Mouse (Mus musculus) hindbrain, embryonic 16.5 days (tissue): ENCODE results near the gene Schip1. TPM values are rescaled to one million over a fixed set of nuclear protein-coding genes. Genes with fewer than 3 reads are reported as not detected.

Experiments
- ATAC-seq: fragments of 200-750 bp; cut with Nextera tagmentation; 2 replicates; pipeline ENCODE4 v1.8.0; 2017; ENCODE audit warnings: moderate TSS enrichment, moderate library complexity
- H3K27ac ChIP-seq: fragments of 300-500 bp; sonication (generic); 2 replicates; pipeline ENCODE4 v1.5.1; 2014; ENCODE audit warnings: low read depth, mild to moderate bottlenecking, control low read depth, low read length, moderate library complexity
- H3K27me3 ChIP-seq: fragments of 300-500 bp; sonication (generic); replicated peaks from 2 replicates; pipeline ENCODE4 v1.6.1; 2014; ENCODE audit warnings: low read length; ENCODE audit not compliant: control insufficient read depth, insufficient read depth
- H3K36me3 ChIP-seq: fragments of 300-500 bp; sonication (generic); 2 replicates; pipeline ENCODE4 v1.6.1; 2014; ENCODE audit warnings: mild to moderate bottlenecking, low read length, moderate library complexity, mixed read lengths; ENCODE audit not compliant: control insufficient read depth, insufficient read depth
- H3K4me1 ChIP-seq: fragments of 300-500 bp; sonication (generic); 2 replicates; pipeline ENCODE4 v1.6.1; 2014; ENCODE audit warnings: low read depth, low read length; ENCODE audit not compliant: control insufficient read depth, insufficient read depth
- H3K4me2 ChIP-seq: fragments of 300-500 bp; sonication (generic); 2 replicates; pipeline ENCODE4 v1.6.1; 2014; ENCODE audit warnings: mild to moderate bottlenecking, low read length, control low read depth, moderate library complexity
- H3K4me3 ChIP-seq: fragments of 300-500 bp; sonication (generic); 2 replicates; pipeline ENCODE4 v1.5.1; 2014; ENCODE audit warnings: mild to moderate bottlenecking, low read length, control low read depth, moderate library complexity
- H3K9ac ChIP-seq: fragments of 300-500 bp; sonication (generic); 2 replicates; pipeline ENCODE4 v1.6.1; 2014; ENCODE audit warnings: low read depth, mild to moderate bottlenecking, control low read depth, low read length, moderate library complexity
- H3K9me3 ChIP-seq: fragments of 300-500 bp; sonication (generic); 2 replicates; pipeline ENCODE4 v1.6.1; 2014; ENCODE audit warnings: mild to moderate bottlenecking, low read length, moderate library complexity; ENCODE audit not compliant: control insufficient read depth
- WGBS: fragments of 180-500 bp; shearing (Covaris S2); extraction: QIAGEN DNeasy Blood & Tissue Kit; methylation state at CpG from one replicate; pipeline ENCODE4 v1.1.7; 2014; 5-methylcytosine and 5-hydroxymethylcytosine counted together
- polyA plus RNA-seq: library from polyadenylated mRNA; unstranded; fragments of >200 nt; fragmentation: Nextera tagmentation; extraction: Ambion mirVana; gene quantifications from 2 replicates; pipeline ENCODE4 v1.2.1, GENCODE M21; 2015

Gene Schip1
- polyA plus RNA-seq, 1 experiment from 2014 or later = 157 TPM

DNA sequence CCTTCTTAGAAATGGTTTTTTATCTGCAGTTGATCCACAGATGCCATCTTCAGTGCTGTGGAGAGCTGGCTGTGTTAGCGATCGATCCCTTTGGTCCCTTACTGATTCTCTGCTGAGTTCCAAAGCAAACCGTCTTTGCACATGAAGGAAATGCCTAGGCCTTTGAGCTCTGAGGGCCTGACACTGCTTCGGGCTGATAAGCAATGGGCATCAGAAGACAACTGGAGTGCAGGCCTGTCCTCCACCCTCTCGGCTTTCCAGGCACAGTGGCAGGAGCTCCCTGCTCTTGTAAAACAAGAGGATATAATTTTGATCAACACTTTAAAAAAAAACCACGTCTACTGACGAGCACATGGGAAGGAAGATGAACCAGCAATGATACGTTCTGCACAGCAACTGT lies 477.1 kb downstream of the Schip1 start:
- Histone ChIP-seq H3K9ac (no peak overlapping the region), H3K4me2 (no peak overlapping the region), H3K4me1 (peaks cover 14% of the 10 kb centered on the region), H3K27me3 (no peaks in the 10 kb centered on the region), H3K27ac (no peak overlapping the region), H3K4me3 (no peak overlapping the region), H3K9me3 (peaks cover 2% of the 10 kb centered on the region; the same call in 1 of the 2 replicates), H3K36me3 (no peaks in the 10 kb centered on the region)
- 91% methylated on average over 8 of the region's 8 CpGs for WGBS
- no peak for ATAC-seq

DNA sequence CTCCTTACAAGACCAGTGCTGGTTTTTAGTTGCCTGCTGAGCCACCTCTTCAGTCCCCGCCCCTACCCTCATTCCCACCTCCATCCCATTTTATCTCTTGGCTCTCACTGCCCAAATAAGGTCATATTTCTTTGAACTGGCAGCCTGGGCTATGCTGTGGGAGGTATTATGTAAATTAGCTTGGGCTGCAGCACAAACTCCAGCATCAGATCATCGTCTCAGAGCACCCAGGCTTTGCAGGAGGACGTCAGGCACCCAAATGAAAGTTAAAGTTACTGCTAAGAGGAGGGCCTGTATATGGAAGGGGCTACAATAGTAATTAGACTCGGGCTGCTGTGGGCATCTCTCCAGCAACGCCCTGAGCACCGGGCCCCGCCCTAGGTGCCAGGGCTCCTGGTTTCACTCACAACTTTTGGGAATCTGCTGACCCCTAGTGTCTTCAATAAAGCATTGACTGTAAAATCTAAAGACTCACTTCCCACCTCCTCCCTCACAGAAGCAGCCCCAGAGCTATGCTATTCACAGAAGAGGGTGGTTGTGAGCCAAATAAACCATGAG lies 478.4 kb downstream of the Schip1 start:
- peak; percentile 85 for ATAC-seq
- no peaks in the 10 kb centered on the region for H3K27me3 ChIP-seq
- WGBS = 4% methylated on average over 7 of the region's 7 CpGs
- no peak overlapping the region for H3K27ac ChIP-seq
- peak overlapping the region; percentile 54 for H3K4me2 ChIP-seq
- no peaks in the 10 kb centered on the region for H3K36me3 ChIP-seq
- no peaks in the 10 kb centered on the region for H3K9me3 ChIP-seq
- H3K9ac ChIP-seq = peak overlapping the region; percentile 15
- peak overlapping the region; percentile 35 for H3K4me3 ChIP-seq
- H3K4me1 ChIP-seq = peaks cover 14% of the 10 kb centered on the region

DNA sequence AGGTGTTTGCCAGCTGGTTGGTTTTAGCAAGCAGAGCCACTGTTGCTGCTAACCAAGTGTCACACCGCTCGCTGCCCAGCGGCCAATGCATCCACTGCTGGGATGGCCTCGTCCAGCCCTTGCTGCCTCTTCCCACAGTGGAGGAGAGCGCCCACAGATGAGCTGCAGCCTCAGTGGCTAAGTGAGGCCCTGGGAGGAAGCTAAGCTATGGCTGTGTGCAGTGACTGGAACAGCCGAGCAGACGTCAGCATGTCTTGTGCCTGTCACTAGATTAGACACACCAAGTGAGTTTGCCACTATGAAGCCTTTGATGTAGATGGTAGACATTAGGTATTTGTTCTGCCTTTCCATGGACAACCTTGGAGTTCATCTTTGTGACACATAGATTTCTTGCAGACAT lies 480.2 kb downstream of the Schip1 start:
- 45% methylated on average over 7 of the region's 7 CpGs for whole genome bisulfite sequencing
- Histone ChIP-seq H3K9me3 (no peaks in the 10 kb centered on the region), H3K4me3 (no peak overlapping the region), H3K36me3 (no peaks in the 10 kb centered on the region), H3K9ac (no peak overlapping the region), H3K4me1 (peaks cover 14% of the 10 kb centered on the region), H3K4me2 (no peak overlapping the region), H3K27ac (no peak overlapping the region), H3K27me3 (no peaks in the 10 kb centered on the region)
- ATAC-seq = peak; percentile 44

DNA sequence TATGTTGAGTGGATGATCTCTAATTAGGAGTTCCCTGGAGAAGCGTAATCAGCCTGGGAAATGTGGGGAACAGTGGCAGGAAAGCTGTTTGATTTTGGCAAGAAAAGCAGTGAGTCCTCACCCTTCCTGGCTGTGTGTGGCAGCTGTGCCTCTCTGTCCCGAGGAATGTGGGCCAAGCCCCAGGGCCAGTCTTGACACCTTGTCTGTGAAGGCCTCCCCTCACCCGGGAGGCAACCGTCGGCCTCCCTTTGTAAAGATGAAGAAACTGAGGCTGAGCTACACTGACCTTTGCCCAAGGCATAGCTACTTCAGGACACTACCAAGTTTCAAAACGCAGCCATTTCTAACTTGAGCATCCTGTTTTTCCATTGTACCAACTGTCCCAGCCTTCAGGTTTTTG lies 481.3 kb downstream of the Schip1 start:
- Histone ChIP-seq H3K9ac (no peak overlapping the region), H3K27me3 (no peaks in the 10 kb centered on the region), H3K4me3 (no peak overlapping the region), H3K27ac (no peak overlapping the region), H3K9me3 (no peaks in the 10 kb centered on the region), H3K4me1 (peaks cover 14% of the 10 kb centered on the region), H3K4me2 (no peak overlapping the region), H3K36me3 (no peaks in the 10 kb centered on the region)
- WGBS = 42% methylated on average over 6 of the region's 6 CpGs
- ATAC-seq = no peak

DNA sequence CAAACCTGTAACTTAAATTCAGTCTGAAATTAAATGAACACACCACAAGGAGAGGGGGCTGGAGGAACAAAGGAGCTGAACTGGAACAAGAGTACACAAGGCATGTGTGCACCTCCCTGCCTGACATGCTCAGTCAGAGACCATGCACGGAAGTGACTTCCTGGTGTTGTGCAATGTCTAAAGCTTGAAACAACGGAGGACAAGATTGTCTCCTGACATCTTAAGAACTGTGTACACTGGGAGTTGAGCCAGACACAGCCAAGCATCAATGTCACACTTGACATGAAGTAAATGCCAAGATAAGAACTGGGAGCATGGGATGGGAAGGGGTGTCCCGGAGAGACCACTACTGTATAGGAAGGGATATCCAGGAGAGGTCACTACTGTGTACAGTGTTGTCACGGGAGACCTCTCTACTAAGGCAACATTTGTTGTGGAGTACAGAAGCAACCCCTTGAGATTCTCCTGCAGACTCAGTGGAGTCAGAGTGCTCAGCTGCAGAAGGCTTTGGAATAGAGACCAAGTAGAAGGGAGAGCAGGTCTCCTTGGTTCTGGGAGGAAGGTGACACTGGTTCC lies 490.6 kb downstream of the Schip1 start:
- Histone ChIP-seq H3K4me2 (no peak overlapping the region), H3K27ac (no peak overlapping the region), H3K4me1 (no peaks in the 10 kb centered on the region), H3K36me3 (no peaks in the 10 kb centered on the region), H3K4me3 (no peak overlapping the region), H3K9ac (no peak overlapping the region), H3K27me3 (no peaks in the 10 kb centered on the region), H3K9me3 (no peaks in the 10 kb centered on the region)
- ATAC-seq = no peak
- 64% methylated on average over 4 of the region's 4 CpGs for WGBS

DNA sequence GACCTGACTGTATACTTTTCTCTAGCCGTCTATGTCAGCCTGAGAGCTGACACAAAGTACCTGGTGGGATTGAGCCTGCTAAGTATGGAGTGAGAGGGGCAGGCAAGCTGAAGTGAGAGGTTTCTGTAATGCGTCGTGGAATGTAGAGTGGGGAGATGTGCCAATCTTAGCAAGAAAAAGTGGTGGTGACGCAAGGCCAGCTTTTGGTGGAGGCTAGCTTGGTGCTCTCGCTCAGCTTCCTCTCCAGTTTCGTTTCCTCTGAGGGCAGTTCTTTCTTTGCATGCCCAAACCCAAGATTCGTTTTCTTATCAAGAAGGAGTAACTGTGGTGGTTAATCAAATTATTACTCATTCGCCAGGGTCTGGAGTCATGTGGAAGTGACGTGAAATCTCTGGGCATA lies 492.3 kb downstream of the Schip1 start:
- 94% methylated on average over 9 of the region's 9 CpGs for WGBS

DNA sequence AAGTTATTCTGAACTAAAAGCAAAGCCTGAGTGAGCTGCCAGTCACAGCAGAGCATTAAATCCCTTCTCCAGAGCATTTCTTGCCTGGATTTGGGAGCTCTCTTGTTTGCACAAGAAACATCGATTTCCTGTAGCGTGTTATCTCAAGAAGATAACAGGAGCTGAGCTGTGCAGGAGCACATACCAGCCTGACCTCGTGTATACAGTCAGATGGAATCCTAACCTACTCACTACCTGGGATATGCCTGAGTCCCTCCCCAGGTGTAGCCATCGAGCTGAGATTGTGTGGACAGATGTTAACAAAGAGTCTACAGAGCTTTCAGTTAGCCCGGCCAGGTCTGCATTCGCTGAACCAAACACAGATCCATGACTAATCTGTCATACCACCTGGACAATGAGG lies 494.1 kb downstream of the Schip1 start:
- Histone ChIP-seq H3K4me3 (no peak overlapping the region), H3K4me1 (no peaks in the 10 kb centered on the region; the same call in 1 of the 2 replicates), H3K27ac (no peak overlapping the region), H3K9ac (no peak overlapping the region), H3K36me3 (no peaks in the 10 kb centered on the region), H3K4me2 (no peak overlapping the region), H3K9me3 (no peaks in the 10 kb centered on the region), H3K27me3 (no peaks in the 10 kb centered on the region)
- 82% methylated on average over 6 of the region's 6 CpGs for WGBS
- no peak for ATAC-seq

More for the DNA sequence above, 492.3 kb downstream of the Schip1 start:
- Histone ChIP-seq H3K27ac (no peak overlapping the region), H3K9ac (no peak overlapping the region), H3K9me3 (no peaks in the 10 kb centered on the region), H3K27me3 (no peaks in the 10 kb centered on the region), H3K4me1 (no peaks in the 10 kb centered on the region), H3K4me2 (no peak overlapping the region), H3K36me3 (no peaks in the 10 kb centered on the region), H3K4me3 (no peak overlapping the region)
- no peak for ATAC-seq

DNA sequence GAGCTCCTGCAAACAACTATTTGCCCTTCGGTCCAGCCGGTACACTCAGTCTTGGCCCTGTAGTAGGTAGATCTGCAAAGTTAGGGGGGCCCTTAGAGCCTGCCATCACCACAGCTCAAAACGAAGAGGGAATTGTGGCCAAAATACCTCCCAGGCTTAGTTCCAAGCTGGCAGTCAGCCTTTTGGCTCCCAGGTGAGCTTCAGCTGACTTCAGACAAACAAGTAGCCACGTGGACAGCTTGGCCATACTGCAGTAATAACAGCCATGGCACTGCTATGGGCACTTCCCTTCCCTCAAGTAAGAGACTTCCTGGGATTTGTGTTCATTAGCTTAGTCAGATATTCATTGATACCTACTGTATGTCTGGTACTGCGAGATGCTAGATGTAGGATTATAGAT lies 495.5 kb downstream of the Schip1 start:
- H3K4me1 ChIP-seq = peaks cover under 1% of the 10 kb centered on the region
- H3K27me3 ChIP-seq = no peaks in the 10 kb centered on the region
- no peak overlapping the region for H3K4me3 ChIP-seq
- 78% methylated on average over 5 of the region's 5 CpGs for WGBS
- H3K9ac ChIP-seq = no peak overlapping the region
- no peak overlapping the region for H3K4me2 ChIP-seq
- no peaks in the 10 kb centered on the region for H3K9me3 ChIP-seq
- no peak for ATAC-seq
- H3K36me3 ChIP-seq = no peaks in the 10 kb centered on the region
- no peak overlapping the region for H3K27ac ChIP-seq

DNA sequence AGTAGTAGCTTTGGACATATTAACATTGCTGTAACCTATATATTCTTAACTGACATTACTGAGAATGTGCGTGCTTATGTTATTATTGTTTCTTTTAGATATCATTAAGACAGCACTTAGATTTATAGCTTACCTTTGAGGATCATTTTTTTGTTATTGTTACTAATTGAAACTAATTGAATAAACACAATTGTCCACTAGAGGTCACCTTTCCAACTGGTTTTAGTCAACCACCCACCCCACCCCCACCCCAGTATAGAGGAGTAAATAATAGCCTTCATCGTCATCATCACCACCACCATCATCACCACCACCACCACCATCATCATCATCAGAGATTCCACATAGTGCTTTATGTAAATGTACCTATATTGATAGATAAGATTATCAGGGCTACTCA lies 498.2 kb downstream of the Schip1 start:
- ATAC-seq = no peak
- no peak overlapping the region for H3K4me2 ChIP-seq
- WGBS = 66% methylated on average over 2 of the region's 2 CpGs
- no peaks in the 10 kb centered on the region for H3K36me3 ChIP-seq
- H3K4me3 ChIP-seq = no peak overlapping the region
- no peaks in the 10 kb centered on the region for H3K27me3 ChIP-seq
- H3K4me1 ChIP-seq = peaks cover 4% of the 10 kb centered on the region
- H3K9ac ChIP-seq = no peak overlapping the region
- H3K27ac ChIP-seq = no peak overlapping the region
- no peaks in the 10 kb centered on the region for H3K9me3 ChIP-seq
